Mouse (Mus musculus): ENCODE data around the gene Clta. TPM values are rescaled to one million over a fixed set of nuclear protein-coding genes. Genes with fewer than 3 reads are reported as not detected.
A peak's percentile ranks its signal among the peaks of the same experiment; 100 is the strongest.

Clta gene
- polyA plus RNA-seq, 1 experiment from 2014 or later = 136 TPM

DNA sequence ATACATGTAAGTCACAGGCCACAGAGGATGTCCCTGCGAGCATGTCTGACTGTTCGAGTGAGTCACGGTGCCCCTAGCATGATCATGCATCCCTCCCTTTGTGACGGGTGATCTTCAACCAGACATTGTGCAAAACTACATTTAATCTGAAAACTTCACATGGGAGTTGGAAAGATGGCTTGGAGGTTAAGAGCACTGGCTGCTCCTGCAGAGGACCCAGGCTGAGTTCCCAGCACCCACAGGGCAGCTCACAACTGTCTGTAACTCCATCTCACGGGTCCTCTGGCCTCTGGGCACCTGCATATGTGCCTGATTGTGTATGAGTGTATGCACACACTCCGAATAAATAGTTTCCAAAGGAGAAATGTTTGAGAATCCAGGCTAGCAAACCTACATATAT, 20.0 kb downstream of the Clta start:
- Histone ChIP-seq H3K9ac (replicated peaks) (no peak overlapping the region), H3K9me3 (ENCODE audit: low read length) (no peaks in the 10 kb centered on the region), H3K27me3 (ENCODE audit: insufficient read depth, low read length) (no peaks in the 10 kb centered on the region), H3K4me2 (ENCODE audit: low read depth, low read length) (no peak overlapping the region), H3K4me3 (ENCODE audit: low read depth, low read length) (no peak overlapping the region), H3K27ac (ENCODE audit: low read depth) (no peak overlapping the region), H3K36me3 (replicated peaks; ENCODE audit: insufficient read depth, low read length) (peaks cover 95% of the 10 kb centered on the region), H3K4me1 (ENCODE audit: insufficient read depth) (no peaks in the 10 kb centered on the region)
- DNase-seq = peak; percentile 5
- TF ChIP-seq EP300 (IDR thresholded peaks at IDR 0.05; ENCODE audit: low read depth) (no peak), CTCF (IDR thresholded peaks at IDR 0.05; ENCODE audit: low read depth) (no peak)
- 92% methylated on average over 6 of the region's 6 CpGs for WGBS (ENCODE audit: insufficient replicate concordance)
- ATAC-seq = no peak

DNA sequence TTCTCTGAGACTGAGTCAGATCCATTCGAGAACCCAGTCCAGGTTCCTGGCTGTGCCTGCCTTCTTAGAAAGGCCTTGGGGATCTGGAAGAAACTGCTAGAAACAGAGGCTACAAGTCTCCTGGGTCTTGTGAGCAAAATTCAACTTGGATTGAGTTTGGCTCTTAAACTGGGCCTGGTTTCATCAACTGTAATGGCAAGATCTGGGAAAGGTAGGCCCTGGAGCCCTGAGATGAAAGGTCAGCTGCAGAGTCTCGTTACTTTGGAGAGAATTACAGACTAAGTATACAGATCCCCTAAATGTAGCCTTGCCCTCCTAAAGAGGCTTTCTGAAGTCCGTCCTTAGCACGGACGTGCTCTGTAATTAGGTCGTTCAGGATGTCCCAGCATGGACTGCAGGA, 21.3 kb downstream of the Clta start:
- no peak overlapping the region for H3K9ac ChIP-seq (replicated peaks)
- H3K4me3 ChIP-seq (ENCODE audit: low read depth, low read length) = no peak overlapping the region
- DNase-seq = no peak
- no peak overlapping the region for H3K27ac ChIP-seq (ENCODE audit: low read depth)
- TF ChIP-seq CTCF (IDR thresholded peaks at IDR 0.05; ENCODE audit: low read depth) = no peak
- TF ChIP-seq EP300 (IDR thresholded peaks at IDR 0.05; ENCODE audit: low read depth) = no peak
- no peak overlapping the region for H3K4me2 ChIP-seq (ENCODE audit: low read depth, low read length)
- peaks cover 95% of the 10 kb centered on the region for H3K36me3 ChIP-seq (replicated peaks; ENCODE audit: insufficient read depth, low read length)
- no peaks in the 10 kb centered on the region for H3K4me1 ChIP-seq (ENCODE audit: insufficient read depth)
- H3K9me3 ChIP-seq (ENCODE audit: low read length) = no peaks in the 10 kb centered on the region
- 93% methylated on average over 6 of the region's 6 CpGs for WGBS (ENCODE audit: insufficient replicate concordance)
- no peak for ATAC-seq
- no peaks in the 10 kb centered on the region for H3K27me3 ChIP-seq (ENCODE audit: insufficient read depth, low read length)

DNA sequence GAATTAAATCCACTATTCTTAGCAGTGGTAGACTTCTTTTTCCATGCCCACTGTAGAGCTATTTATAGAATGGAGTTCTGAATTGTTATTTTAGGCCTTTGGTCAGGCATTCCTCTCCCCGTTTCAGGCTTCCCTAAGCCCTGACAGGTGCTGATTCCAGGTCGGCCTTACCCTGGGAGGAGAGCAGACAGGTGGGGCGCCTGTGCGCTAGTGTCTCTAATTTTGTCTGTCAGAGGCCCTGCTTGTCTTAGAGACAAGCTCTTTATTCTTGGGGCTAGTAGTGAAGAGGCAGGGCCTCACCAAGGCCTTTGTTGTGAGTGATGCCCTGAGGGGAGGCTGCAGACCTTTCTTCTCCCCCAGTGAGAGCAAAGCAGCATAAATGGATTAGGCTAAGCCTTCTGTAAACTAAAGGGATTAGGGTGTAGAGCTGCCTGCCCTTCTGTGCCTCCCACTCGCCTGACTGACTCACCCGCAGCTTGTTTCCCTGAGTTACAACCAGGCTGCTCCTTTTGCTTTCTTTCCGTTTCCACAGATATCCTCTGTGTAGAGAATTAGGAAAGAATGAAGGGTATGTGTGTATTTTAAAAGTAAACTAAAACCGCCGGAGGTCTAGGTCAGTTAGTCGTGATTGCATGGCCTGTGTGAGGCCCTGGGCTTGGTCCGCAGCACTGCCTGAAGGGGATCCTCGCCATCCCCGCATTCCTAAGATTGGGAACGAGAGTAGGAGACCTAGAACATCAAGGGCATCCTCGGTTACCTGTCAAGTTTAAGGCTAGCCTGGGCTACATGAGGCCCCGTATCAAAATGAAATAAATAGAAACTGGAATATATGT, 24.3 kb downstream of the Clta start:
- Histone ChIP-seq H3K27me3 (ENCODE audit: insufficient read depth, low read length) (no peaks in the 10 kb centered on the region), H3K36me3 (replicated peaks; ENCODE audit: insufficient read depth, low read length) (peaks cover 95% of the 10 kb centered on the region), H3K4me2 (ENCODE audit: low read depth, low read length) (no peak overlapping the region), H3K27ac (ENCODE audit: low read depth) (no peak overlapping the region), H3K4me3 (ENCODE audit: low read depth, low read length) (no peak overlapping the region), H3K4me1 (ENCODE audit: insufficient read depth) (no peaks in the 10 kb centered on the region), H3K9ac (replicated peaks) (no peak overlapping the region), H3K9me3 (ENCODE audit: low read length) (no peaks in the 10 kb centered on the region)
- ATAC-seq (no peak), DNase-seq (no peak)
- no peak for TF ChIP-seq CTCF (IDR thresholded peaks at IDR 0.05; ENCODE audit: low read depth)
- TF ChIP-seq EP300 (IDR thresholded peaks at IDR 0.05; ENCODE audit: low read depth) = no peak
- WGBS (ENCODE audit: insufficient replicate concordance) = 77% methylated on average over 16 of the region's 16 CpGs

DNA sequence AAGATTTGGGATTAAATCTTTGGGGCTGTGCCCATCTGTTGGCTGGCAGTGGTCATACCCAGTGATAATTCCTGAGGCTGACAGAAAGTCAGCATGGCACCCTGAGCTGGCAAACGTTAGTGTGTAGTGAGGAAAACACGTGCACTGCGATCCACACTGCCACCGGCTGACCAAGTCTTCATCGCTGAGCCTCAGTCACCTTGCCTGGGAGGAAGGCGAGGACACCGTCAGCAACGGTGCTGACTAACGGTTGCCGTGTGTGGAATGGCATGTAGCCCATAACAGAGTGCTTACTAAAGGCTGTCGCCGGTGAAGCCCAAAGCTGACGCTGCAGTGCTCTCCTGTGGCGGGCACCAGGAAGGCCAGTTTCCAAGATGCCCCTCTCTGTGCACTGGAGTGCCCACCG, 25.4 kb downstream of the Clta start:
- no peaks in the 10 kb centered on the region for H3K4me1 ChIP-seq (ENCODE audit: insufficient read depth)
- H3K27me3 ChIP-seq (ENCODE audit: insufficient read depth, low read length) = no peaks in the 10 kb centered on the region
- H3K36me3 ChIP-seq (replicated peaks; ENCODE audit: insufficient read depth, low read length) = peaks cover 89% of the 10 kb centered on the region
- H3K4me2 ChIP-seq (ENCODE audit: low read depth, low read length) = no peak overlapping the region
- TF ChIP-seq CTCF (IDR thresholded peaks at IDR 0.05; ENCODE audit: low read depth) (no peak), EP300 (IDR thresholded peaks at IDR 0.05; ENCODE audit: low read depth) (no peak)
- no peak overlapping the region for H3K4me3 ChIP-seq (ENCODE audit: low read depth, low read length)
- no peak overlapping the region for H3K27ac ChIP-seq (ENCODE audit: low read depth)
- no peaks in the 10 kb centered on the region for H3K9me3 ChIP-seq (ENCODE audit: low read length)
- H3K9ac ChIP-seq (replicated peaks) = no peak overlapping the region
- 87% methylated on average over 15 of the region's 15 CpGs for WGBS (ENCODE audit: insufficient replicate concordance)
- DNase-seq = no peak
- no peak for ATAC-seq

DNA sequence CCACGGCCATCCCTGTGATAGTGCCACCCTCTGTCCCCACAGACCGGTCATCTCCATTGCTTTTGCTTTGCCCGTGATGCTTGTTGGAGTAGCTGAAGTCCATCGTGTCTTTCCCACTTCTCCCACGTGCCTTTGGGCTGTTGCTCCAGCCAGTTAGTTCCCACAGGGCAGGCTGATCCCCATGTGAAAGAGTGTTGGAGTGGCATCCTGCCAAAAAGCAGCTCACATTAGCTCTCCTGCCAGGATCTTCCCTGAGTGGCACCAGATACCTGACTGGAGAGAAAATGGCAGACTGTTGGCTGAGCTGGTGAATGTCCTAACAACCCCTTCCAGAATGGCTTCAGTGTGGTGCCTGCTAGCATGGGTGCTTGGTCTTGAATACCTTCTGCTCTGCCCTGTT, 27.3 kb downstream of the Clta start:
- H3K27me3 ChIP-seq (ENCODE audit: insufficient read depth, low read length) = no peaks in the 10 kb centered on the region
- no peak overlapping the region for H3K27ac ChIP-seq (ENCODE audit: low read depth)
- no peaks in the 10 kb centered on the region for H3K9me3 ChIP-seq (ENCODE audit: low read length)
- peaks cover 76% of the 10 kb centered on the region for H3K36me3 ChIP-seq (replicated peaks; ENCODE audit: insufficient read depth, low read length)
- TF ChIP-seq EP300 (IDR thresholded peaks at IDR 0.05; ENCODE audit: low read depth) (no peak), CTCF (IDR thresholded peaks at IDR 0.05; ENCODE audit: low read depth) (no peak)
- H3K4me3 ChIP-seq (ENCODE audit: low read depth, low read length) = no peak overlapping the region
- DNase-seq (no peak), ATAC-seq (no peak)
- H3K4me1 ChIP-seq (ENCODE audit: insufficient read depth) = no peaks in the 10 kb centered on the region
- H3K9ac ChIP-seq (replicated peaks) = no peak overlapping the region
- no peak overlapping the region for H3K4me2 ChIP-seq (ENCODE audit: low read depth, low read length)
- WGBS (ENCODE audit: insufficient replicate concordance) = 83% methylated on average over 5 of the region's 5 CpGs

DNA sequence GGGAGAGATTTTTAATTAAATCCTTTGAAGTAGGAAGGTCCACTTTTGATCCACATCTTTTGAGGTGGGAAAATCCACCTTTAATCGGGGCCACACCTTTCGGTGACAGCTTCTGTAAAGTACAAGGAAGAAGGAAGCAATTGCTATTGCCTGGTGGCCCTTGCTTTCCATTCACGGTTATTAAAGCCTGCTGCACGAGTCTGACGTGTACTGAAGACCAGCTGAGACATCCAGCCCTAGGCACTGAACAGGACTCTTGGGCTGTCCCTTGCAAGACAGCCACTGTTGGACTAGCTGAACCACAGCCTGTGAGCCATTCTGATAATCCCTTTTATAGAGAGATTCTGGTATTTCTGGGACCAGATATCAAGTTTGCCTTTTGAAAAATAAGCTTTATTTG, 32.2 kb downstream of the Clta start:
- 80% methylated on average over 5 of the region's 5 CpGs for WGBS (ENCODE audit: insufficient replicate concordance)
- Histone ChIP-seq H3K27me3 (ENCODE audit: insufficient read depth, low read length) (no peaks in the 10 kb centered on the region), H3K27ac (ENCODE audit: low read depth) (no peak overlapping the region), H3K9ac (replicated peaks) (no peak overlapping the region), H3K4me2 (ENCODE audit: low read depth, low read length) (no peak overlapping the region), H3K36me3 (replicated peaks; ENCODE audit: insufficient read depth, low read length) (peaks cover 65% of the 10 kb centered on the region), H3K4me3 (ENCODE audit: low read depth, low read length) (no peak overlapping the region), H3K9me3 (ENCODE audit: low read length) (no peaks in the 10 kb centered on the region), H3K4me1 (ENCODE audit: insufficient read depth) (no peaks in the 10 kb centered on the region)
- no peak for TF ChIP-seq CTCF (IDR thresholded peaks at IDR 0.05; ENCODE audit: low read depth)
- TF ChIP-seq EP300 (IDR thresholded peaks at IDR 0.05; ENCODE audit: low read depth) = no peak
- ATAC-seq = no peak
- DNase-seq = no peak
